Mouse (Mus musculus) cortical plate, adult 2 months (tissue): Measurements from ENCODE around the gene Mapk10.

Experiments used
- CTCF ChIP-seq: fragments of 200-500 bp; IDR thresholded peaks from 2 replicates; pipeline ENCODE4 v1.5.1; 2011; ENCODE audit warnings: mild to moderate bottlenecking, control low read depth, low read length; ENCODE audit not compliant: insufficient read depth; ENCODE audit errors: extremely low read depth
- POLR2A ChIP-seq: fragments of 200-500 bp; IDR thresholded peaks from 2 replicates; pipeline ENCODE4 v1.6.1; 2011; ENCODE audit warnings: mild to moderate bottlenecking, low read length, control low read depth; ENCODE audit not compliant: insufficient read depth; ENCODE audit errors: extremely low read depth

DNA sequence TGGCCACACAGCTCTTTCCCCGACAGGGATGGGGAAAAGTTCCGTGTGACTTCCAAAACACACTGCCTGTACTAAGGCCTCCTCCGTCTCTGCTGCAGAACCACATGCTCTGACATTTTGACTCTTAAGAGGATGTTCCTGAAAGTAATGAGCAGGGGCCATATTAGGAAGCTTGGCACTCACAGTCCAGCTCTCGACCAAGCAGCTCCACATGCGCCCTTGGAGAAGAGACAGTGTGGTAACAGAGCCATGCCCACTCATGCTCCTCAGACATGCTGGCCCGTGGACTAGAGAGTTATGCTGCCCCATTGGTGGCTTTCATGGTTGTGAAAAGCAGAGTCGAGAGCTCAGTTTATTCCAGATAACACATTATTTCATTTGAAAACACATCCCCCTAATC is 35.1 kb downstream of the Mapk10 start:
- TF ChIP-seq CTCF (no peak), POLR2A (no peak)
